Mouse (Mus musculus) G1E-ER4 (cell line): Measurements from ENCODE around the gene 2010111I01Rik. TPM values are rescaled to one million over a fixed set of nuclear protein-coding genes. Genes with fewer than 3 reads are reported as not detected.

Experiments used
- GATA1 ChIP-seq: IDR thresholded peaks from one replicate; pipeline ENCODE4 v1.8.0; 2012; ENCODE audit warnings: low read length, inconsistent platforms
- polyA plus RNA-seq: library from polyadenylated mRNA; stranded (reverse); fragments of >175 nt; gene quantifications from 2 replicates; pipeline ENCODE4 v1.2.3, GENCODE M21; 2012

Gene 2010111I01Rik
- polyA plus RNA-seq, 1 experiment, result 47.5 TPM

- no peak for TF ChIP-seq GATA1
Measured at GRCm38 (mm10) chr13:62993543-62994477, 29.1 kb downstream of the 2010111I01Rik start.

- no peak for TF ChIP-seq GATA1
Measured at GRCm38 (mm10) chr13:62996767-62997166, 32.1 kb downstream of the 2010111I01Rik start.

- TF ChIP-seq GATA1, result no peak
Measured at GRCm38 (mm10) chr13:63010345-63011090, 45.8 kb downstream of the 2010111I01Rik start.

GRCm38 (mm10) chr13:63014353-63014752 is 49.7 kb downstream of the 2010111I01Rik start:
- TF ChIP-seq GATA1, result no peak

- TF ChIP-seq GATA1, result no peak
Measured at GRCm38 (mm10) chr13:63015362-63015761, 50.7 kb downstream of the 2010111I01Rik start.

- TF ChIP-seq GATA1, result no peak
Measured at GRCm38 (mm10) chr13:63016056-63016455, 51.4 kb downstream of the 2010111I01Rik start.

GRCm38 (mm10) chr13:63023243-63024217 is 58.8 kb downstream of the 2010111I01Rik start:
- TF ChIP-seq GATA1, result no peak

- no peak for TF ChIP-seq GATA1
Measured at GRCm38 (mm10) chr13:63030023-63030422, 65.3 kb downstream of the 2010111I01Rik start.

- no peak for TF ChIP-seq GATA1
Measured at GRCm38 (mm10) chr13:63031244-63031643, 66.6 kb downstream of the 2010111I01Rik start.

- no peak for TF ChIP-seq GATA1
Measured at GRCm38 (mm10) chr13:63032304-63032830, 67.7 kb downstream of the 2010111I01Rik start.

GRCm38 (mm10) chr13:63032958-63033357 is 68.3 kb downstream of the 2010111I01Rik start:
- no peak for TF ChIP-seq GATA1

- no peak for TF ChIP-seq GATA1
Measured at GRCm38 (mm10) chr13:63033364-63033763, 68.7 kb downstream of the 2010111I01Rik start.

GRCm38 (mm10) chr13:63034666-63035065 is 70.0 kb downstream of the 2010111I01Rik start:
- TF ChIP-seq GATA1, result no peak

GRCm38 (mm10) chr13:63037906-63038305 is 73.2 kb downstream of the 2010111I01Rik start:
- no peak for TF ChIP-seq GATA1

- TF ChIP-seq GATA1, result no peak
Measured at GRCm38 (mm10) chr13:63038415-63038814, 73.7 kb downstream of the 2010111I01Rik start.

GRCm38 (mm10) chr13:63038871-63039270 is 74.2 kb downstream of the 2010111I01Rik start:
- TF ChIP-seq GATA1, result no peak
